Mouse (Mus musculus) adrenal gland, postnatal 4 days (tissue): ENCODE data around the gene Magi3. TPM values are rescaled to one million over a fixed set of nuclear protein-coding genes. Genes with fewer than 3 reads are reported as not detected.

Experiments
- DNase-seq, 2 experiments: peaks; one replicate each; pipeline ENCODE4 v3.0.0; 2021 to 2022; ENCODE audit warnings: low spot score in 2 of 2, mixed read lengths in 2 of 2
- long read RNA-seq, 2 experiments: library from polyadenylated mRNA; stranded (forward); transcript quantifications; one replicate each; pipeline ENCODE4 v2.0.0; 2021
- total RNA-seq, 2 experiments: library from RNA; stranded (reverse); gene quantifications; 2 replicates each; pipeline ENCODE4 v1.2.3; 2021

Gene Magi3
- total RNA-seq: 10 to 100 TPM; 24.5 to 24.7 TPM
- long read RNA-seq, experiment 1, full-length matches to known transcripts: 1 of 2 reads
- long read RNA-seq, experiment 1, partial matches to known transcripts: 0 of 2 reads
- long read RNA-seq, experiment 1, other reads (novel, unspliced or antisense): 1 of 2 reads
- long read RNA-seq, experiment 2, partial matches to known transcripts: 4 of 7 reads
- long read RNA-seq, experiment 2, other reads (novel, unspliced or antisense): 2 of 7 reads

- DNase-seq: peak; percentile 90 to 97
Measured at GRCm38 (mm10) chr3:104220295-104220965, at the start of gene Magi3. TSS of gene Magi3 (minus strand) at chr3:104220374.

DNA sequence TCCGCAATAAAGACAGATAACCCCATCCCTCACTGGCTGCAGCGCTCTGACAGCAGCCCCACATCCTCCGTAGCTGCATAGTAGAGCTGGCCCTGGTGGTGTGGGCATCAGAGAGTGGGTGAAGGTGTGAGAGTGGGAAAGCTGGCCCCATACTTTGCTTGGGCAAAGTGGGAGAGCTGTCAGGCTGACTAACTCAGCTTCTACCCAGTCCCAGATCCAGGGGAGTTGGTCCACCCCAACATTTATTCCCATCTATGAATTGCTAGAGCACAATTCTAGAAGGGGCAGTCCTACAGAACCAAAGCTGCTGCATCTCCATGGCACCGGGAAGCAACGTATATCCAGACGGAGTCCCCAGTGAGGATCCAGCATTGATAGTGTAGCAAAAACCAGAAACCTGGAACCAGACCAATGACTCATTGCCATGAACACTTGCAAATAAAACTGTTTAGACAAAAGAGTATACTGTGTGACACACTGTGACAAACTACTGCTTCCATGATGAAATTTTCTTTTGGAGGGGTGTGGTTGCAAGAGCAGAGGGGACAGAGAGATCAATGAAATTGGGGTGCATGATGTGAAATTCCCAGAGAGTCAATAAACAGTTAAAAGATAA, 44.5 kb upstream of the Magi3 start:
- DNase-seq: no peak

- no peak for DNase-seq
Measured at GRCm38 (mm10) chr3:104260221-104260620, 40.0 kb upstream of the Magi3 start.

- no peak for DNase-seq
Measured at GRCm38 (mm10) chr3:104259168-104259567, 39.0 kb upstream of the Magi3 start.

DNA sequence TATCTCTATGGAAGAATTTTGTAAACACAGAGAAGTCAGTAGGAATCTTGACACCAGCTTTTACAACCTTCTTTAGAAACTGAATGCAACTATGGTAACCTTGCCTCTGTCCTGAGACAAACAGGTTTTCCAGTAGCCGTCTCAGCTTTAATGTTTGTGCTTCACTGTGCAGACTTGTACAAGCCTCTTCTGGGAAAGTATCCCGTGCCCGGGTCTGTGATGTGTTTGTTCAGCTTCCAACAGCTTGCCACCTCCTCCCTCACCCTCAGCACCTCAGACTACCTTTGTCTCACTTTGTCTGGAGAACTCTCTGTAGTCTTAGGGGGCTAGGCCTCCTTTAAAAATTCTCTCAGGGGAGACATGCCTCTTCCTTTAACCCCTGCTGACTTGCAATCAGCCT, 36.9 kb upstream of the Magi3 start:
- no peak for DNase-seq

DNA sequence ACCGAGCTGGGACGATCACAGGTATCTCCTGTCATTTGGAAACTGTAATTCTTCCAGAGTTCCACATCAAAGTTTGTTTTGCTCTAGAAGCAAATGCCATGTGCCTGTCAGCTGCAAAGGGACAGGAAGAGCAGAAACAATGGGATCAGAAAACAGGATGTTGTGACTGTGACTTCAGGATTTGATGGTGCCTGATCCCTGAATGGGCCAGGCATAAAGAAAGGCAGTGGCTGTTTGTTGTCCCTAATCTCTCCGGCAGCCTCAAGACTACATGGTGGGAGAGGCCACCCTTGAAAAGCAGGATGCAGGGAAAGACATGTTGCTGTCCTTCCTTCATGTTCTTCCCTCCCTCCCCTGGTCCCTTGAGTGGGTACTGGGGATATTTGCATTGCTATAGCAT, 33.6 kb upstream of the Magi3 start:
- no peak for DNase-seq

DNA sequence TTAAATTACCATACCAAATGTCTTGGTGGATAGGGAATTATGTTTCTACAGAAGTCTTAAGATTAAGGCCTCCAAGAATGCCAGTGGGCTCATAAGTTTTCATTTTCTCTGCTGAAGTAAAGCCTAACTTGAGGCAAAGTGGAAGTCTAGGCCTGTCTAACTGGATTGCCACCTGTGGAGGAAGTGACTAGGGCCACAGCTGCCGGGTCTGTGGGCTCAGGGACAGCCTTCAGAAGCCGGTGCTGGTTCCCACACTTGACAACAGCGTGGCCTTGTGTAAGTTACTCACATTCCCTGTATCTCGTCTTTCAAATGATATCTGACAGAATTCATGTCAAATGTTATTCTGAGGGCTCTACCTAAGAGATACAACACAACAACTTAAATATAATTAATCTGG, 27.7 kb upstream of the Magi3 start:
- DNase-seq: no peak

- no peak for DNase-seq
Measured at GRCm38 (mm10) chr3:104247057-104247456, 26.9 kb upstream of the Magi3 start.

- DNase-seq: no peak
Measured at GRCm38 (mm10) chr3:104244373-104244772, 24.2 kb upstream of the Magi3 start.

- DNase-seq: no peak
Measured at GRCm38 (mm10) chr3:104243972-104244371, 23.8 kb upstream of the Magi3 start.

- DNase-seq: no peak
Measured at GRCm38 (mm10) chr3:104239785-104240184, 19.6 kb upstream of the Magi3 start.

DNA sequence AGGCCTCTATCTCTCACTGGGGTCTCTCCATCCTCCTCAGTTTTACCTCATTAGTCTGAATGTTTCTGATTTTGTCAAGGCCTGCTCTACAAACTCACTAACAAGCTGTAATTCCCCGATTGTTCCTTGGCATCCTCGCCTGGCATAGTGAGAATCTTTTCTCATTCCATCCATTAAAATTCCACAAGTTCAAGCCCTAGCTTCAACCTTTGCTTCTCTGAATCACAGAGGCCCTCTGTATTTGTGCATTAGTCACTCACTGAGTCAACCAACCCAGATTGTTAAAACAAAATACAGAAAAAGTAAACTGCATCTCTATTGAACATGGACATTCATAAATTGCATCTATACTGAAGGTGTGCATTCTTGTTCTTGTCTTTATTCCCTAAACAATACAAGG, 19.2 kb upstream of the Magi3 start:
- DNase-seq: no peak

- no peak for DNase-seq
Measured at GRCm38 (mm10) chr3:104237846-104238440, 17.8 kb upstream of the Magi3 start.

DNA sequence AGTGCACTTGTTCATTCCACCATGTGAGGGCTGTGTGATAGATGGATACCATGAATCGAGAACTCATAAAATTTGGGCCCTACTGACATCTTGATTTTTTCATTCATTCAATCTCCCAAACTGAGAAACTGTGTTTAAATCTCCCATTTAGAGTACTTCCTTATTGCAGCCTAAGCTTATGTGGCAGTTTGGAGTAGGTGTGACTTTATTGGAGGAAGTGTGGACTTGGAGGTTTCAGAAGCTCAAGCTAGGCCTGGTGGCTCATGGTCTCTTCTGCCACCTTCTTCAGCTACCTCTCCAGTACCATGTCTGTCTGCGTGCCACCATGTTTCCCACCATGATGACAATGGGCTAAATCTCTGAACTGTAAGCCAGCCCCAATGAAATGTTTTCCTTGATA, 15.9 kb upstream of the Magi3 start:
- DNase-seq: no peak

- DNase-seq: no peak
Measured at GRCm38 (mm10) chr3:104235099-104235498, 14.9 kb upstream of the Magi3 start.

- no peak for DNase-seq
Measured at GRCm38 (mm10) chr3:104233366-104234312, 13.5 kb upstream of the Magi3 start.

DNA sequence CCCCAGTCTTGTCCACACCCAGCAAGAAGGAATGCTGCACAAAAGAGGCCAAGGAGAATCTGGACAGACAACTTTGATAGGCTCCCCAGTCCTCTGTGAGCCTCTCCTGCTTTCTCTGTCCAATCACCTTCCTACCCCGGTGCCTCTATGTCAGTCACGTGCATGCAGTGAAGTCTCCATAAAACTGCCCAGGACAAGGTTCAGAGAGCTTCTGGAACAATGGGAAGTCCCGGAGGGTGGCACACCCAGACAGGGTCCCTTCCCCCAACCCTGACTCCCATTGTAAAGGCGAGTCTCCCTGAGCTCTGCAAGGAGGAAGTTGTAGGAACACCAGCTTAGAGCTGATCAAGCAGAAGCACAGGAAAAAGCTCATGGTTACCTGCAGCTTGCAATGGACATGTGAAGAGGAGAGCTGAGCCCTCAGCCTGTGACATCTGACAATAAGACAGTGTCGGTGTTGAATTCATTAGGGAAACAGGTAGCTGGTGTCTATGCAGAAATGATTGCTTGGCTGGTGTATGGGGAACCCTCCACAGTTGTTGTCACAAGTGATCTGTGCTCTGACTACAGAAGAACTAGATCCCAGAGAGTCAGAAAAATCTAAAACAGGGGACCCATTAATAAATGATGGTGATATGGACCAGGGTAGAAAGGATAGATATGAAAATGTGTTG, 7.4 kb upstream of the Magi3 start:
- DNase-seq: no peak

DNA sequence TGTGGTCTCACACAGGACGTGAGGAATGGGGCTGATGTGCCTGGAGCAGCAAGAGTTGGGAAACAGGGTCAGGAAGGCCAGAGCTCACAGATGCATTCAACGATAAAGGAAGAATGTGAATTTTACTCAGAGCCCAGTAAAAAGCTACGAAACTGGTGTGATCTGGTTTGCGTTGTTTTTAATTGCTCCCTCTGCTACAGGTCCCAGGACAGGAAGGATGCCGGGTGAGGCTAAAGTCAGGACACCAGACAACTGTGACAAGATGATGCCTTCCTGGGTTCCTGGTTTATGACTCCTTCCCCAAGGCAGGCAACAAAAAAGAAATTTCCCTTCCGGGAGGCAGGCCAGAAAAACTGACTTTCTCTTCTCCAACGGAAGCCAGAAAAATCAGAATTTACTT, 6.6 kb upstream of the Magi3 start:
- no peak for DNase-seq

- no peak for DNase-seq
Measured at GRCm38 (mm10) chr3:104221156-104221555, 982 bp upstream of the Magi3 start.

DNA sequence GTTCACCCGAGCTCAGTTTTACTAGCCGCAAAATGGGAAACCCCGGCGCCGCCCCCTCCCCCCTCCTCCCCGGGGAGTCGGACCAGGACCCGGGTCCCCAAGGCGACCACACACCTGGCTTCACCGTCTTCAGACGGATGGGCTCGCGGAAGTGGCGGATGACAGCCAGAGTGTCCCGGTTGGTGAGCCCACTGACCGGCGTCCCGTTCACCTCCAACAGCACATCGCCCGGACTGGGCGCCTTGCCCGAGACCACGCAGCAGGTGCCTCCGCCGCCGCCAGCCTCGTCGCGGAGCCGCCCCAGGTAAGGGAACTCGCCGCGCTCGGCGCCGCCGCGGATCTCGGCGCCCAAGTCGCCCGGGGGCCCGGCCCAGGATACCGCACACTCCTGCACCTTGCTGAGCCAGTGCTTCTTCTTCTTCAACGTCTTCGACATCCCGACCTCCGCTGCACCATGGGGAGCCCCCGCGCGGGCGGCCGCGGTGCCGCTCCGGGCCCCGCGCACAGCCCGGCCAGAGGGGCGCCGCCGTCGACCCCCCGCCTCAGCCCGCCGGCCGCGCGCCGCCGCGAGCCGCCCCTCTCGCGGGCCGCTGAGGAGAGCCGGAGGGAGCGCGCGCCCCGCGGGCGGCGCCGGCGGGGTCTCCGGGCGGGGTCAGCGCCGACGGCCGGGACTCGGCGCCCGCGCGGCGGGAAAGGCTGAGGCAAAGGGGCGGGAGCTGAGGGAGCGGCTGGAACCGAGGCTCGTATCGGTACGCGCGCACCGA, 461 bp downstream of the Magi3 start:
- DNase-seq: peak in 1 of 2 experiments; percentile 16
